Mouse (Mus musculus): ENCODE results near the gene Mpv17l2. TPM values are rescaled to one million over a fixed set of nuclear protein-coding genes. Genes with fewer than 3 reads are reported as not detected.

Gene Mpv17l2
- polyA plus RNA-seq, 1 experiment from 2014 or later = 47.4 TPM

GRCm38 (mm10) chr8:70737705-70738104 lies 23.0 kb downstream of the Mpv17l2 start:
- H3K9ac ChIP-seq (ENCODE audit: low read length) = no peak overlapping the region
- no peaks in the 10 kb centered on the region for H3K36me3 ChIP-seq (ENCODE audit: control insufficient read depth, insufficient read depth, low read length)
- no peak overlapping the region for H3K27ac ChIP-seq (replicated peaks in 1 of 2; ENCODE audit: control insufficient read depth in 1 of 2, insufficient read depth in 1 of 2, low read depth in 2 of 2, low read length in 2 of 2)
- WGBS = 62% methylated on average over 5 of the region's 5 CpGs
- H3K4me3 ChIP-seq (ENCODE audit: control insufficient read depth in 1 of 2, insufficient read depth in 1 of 2, low read depth in 1 of 2, low read length in 2 of 2) = no peak overlapping the region
- peaks cover 23% of the 10 kb centered on the region for H3K27me3 ChIP-seq (ENCODE audit: control insufficient read depth, insufficient read depth, low read length)
- no peak overlapping the region for H3K4me2 ChIP-seq (ENCODE audit: low read length)
- H3K4me1 ChIP-seq (ENCODE audit: control insufficient read depth in 2 of 2, insufficient read depth in 2 of 2, low read length in 2 of 2) = peaks cover 8 to 17% of the 10 kb centered on the region in 2 experiments; a peak in 3 of 4 replicates
- no peaks in the 10 kb centered on the region for H3K9me3 ChIP-seq (ENCODE audit: control insufficient read depth, low read length)
- ATAC-seq (ENCODE audit: insufficient number of reproducible peaks, insufficient read depth, low FRiP score, low read depth) = no peak

- H3K9ac ChIP-seq (ENCODE audit: low read length) = no peak overlapping the region
- H3K4me2 ChIP-seq (ENCODE audit: low read length) = no peak overlapping the region
- H3K4me1 ChIP-seq (ENCODE audit: control insufficient read depth in 2 of 2, insufficient read depth in 2 of 2, low read length in 2 of 2) = 0 out of 4 replicates have a peak, but pooled peaks cover 0 to 4% of the 10 kb centered on the region in 2 experiments
- peaks cover 64% of the 10 kb centered on the region for H3K27me3 ChIP-seq (ENCODE audit: control insufficient read depth, insufficient read depth, low read length)
- H3K36me3 ChIP-seq (ENCODE audit: control insufficient read depth, insufficient read depth, low read length) = no peaks in the 10 kb centered on the region
- WGBS = 85% methylated on average over 4 of the region's 4 CpGs
- ATAC-seq (ENCODE audit: insufficient number of reproducible peaks, insufficient read depth, low FRiP score, low read depth) = no peak
- no peaks in the 10 kb centered on the region for H3K9me3 ChIP-seq (ENCODE audit: control insufficient read depth, low read length)
- H3K27ac ChIP-seq (replicated peaks in 1 of 2; ENCODE audit: control insufficient read depth in 1 of 2, insufficient read depth in 1 of 2, low read depth in 2 of 2, low read length in 2 of 2) = no peak overlapping the region
- no peak overlapping the region for H3K4me3 ChIP-seq (ENCODE audit: control insufficient read depth in 1 of 2, insufficient read depth in 1 of 2, low read depth in 1 of 2, low read length in 2 of 2)
These were observed 29.8 kb downstream of the Mpv17l2 start for GRCm38 (mm10) chr8:70730956-70731355.

GRCm38 (mm10) chr8:70729808-70730475 lies 30.8 kb downstream of the Mpv17l2 start:
- 3% methylated on average over 33 of the region's 34 CpGs for WGBS
- Histone ChIP-seq H3K4me2 (ENCODE audit: low read length) (peak overlapping the region; percentile 56), H3K4me3 (ENCODE audit: control insufficient read depth in 1 of 2, insufficient read depth in 1 of 2, low read depth in 1 of 2, low read length in 2 of 2) (peak overlapping the region; percentile 3 to 28; a peak in 3 of 4 replicates), H3K27ac (replicated peaks in 1 of 2; ENCODE audit: control insufficient read depth in 1 of 2, insufficient read depth in 1 of 2, low read depth in 2 of 2, low read length in 2 of 2) (no peak overlapping the region), H3K4me1 (ENCODE audit: control insufficient read depth in 2 of 2, insufficient read depth in 2 of 2, low read length in 2 of 2) (0 out of 4 replicates have a peak, but pooled peaks cover 0 to 4% of the 10 kb centered on the region in 2 experiments), H3K27me3 (ENCODE audit: control insufficient read depth, insufficient read depth, low read length) (peaks cover 61% of the 10 kb centered on the region), H3K36me3 (ENCODE audit: control insufficient read depth, insufficient read depth, low read length) (no peaks in the 10 kb centered on the region), H3K9ac (ENCODE audit: low read length) (peak overlapping the region; percentile 11; the same call in 1 of the 2 replicates), H3K9me3 (ENCODE audit: control insufficient read depth, low read length) (no peaks in the 10 kb centered on the region)
- no peak for ATAC-seq (ENCODE audit: insufficient number of reproducible peaks, insufficient read depth, low FRiP score, low read depth)

- H3K9ac ChIP-seq (ENCODE audit: low read length) = no peak overlapping the region
- H3K36me3 ChIP-seq (ENCODE audit: control insufficient read depth, insufficient read depth, low read length) = no peaks in the 10 kb centered on the region
- H3K9me3 ChIP-seq (ENCODE audit: control insufficient read depth, low read length) = no peaks in the 10 kb centered on the region
- H3K4me1 ChIP-seq (ENCODE audit: control insufficient read depth in 2 of 2, insufficient read depth in 2 of 2, low read length in 2 of 2) = 0 out of 4 replicates have a peak, but pooled peaks cover 0 to 4% of the 10 kb centered on the region in 2 experiments
- no peak overlapping the region for H3K4me3 ChIP-seq (ENCODE audit: control insufficient read depth in 1 of 2, insufficient read depth in 1 of 2, low read depth in 1 of 2, low read length in 2 of 2)
- no peak for ATAC-seq (ENCODE audit: insufficient number of reproducible peaks, insufficient read depth, low FRiP score, low read depth)
- 43% methylated on average over 11 of the region's 11 CpGs for WGBS
- H3K27ac ChIP-seq (replicated peaks in 1 of 2; ENCODE audit: control insufficient read depth in 1 of 2, insufficient read depth in 1 of 2, low read depth in 2 of 2, low read length in 2 of 2) = no peak overlapping the region
- no peak overlapping the region for H3K4me2 ChIP-seq (ENCODE audit: low read length)
- peaks cover 53% of the 10 kb centered on the region for H3K27me3 ChIP-seq (ENCODE audit: control insufficient read depth, insufficient read depth, low read length)
These were observed 34.0 kb downstream of the Mpv17l2 start for GRCm38 (mm10) chr8:70726721-70727120.

GRCm38 (mm10) chr8:70725792-70726447 lies 34.8 kb downstream of the Mpv17l2 start:
- Histone ChIP-seq H3K9ac (ENCODE audit: low read length) (no peak overlapping the region), H3K36me3 (ENCODE audit: control insufficient read depth, insufficient read depth, low read length) (no peaks in the 10 kb centered on the region), H3K27ac (replicated peaks in 1 of 2; ENCODE audit: control insufficient read depth in 1 of 2, insufficient read depth in 1 of 2, low read depth in 2 of 2, low read length in 2 of 2) (no peak overlapping the region), H3K4me1 (ENCODE audit: control insufficient read depth in 2 of 2, insufficient read depth in 2 of 2, low read length in 2 of 2) (0 out of 4 replicates have a peak, but pooled peaks cover 0 to 4% of the 10 kb centered on the region in 2 experiments), H3K4me3 (ENCODE audit: control insufficient read depth in 1 of 2, insufficient read depth in 1 of 2, low read depth in 1 of 2, low read length in 2 of 2) (no peak overlapping the region), H3K4me2 (ENCODE audit: low read length) (no peak overlapping the region), H3K27me3 (ENCODE audit: control insufficient read depth, insufficient read depth, low read length) (peaks cover 46% of the 10 kb centered on the region), H3K9me3 (ENCODE audit: control insufficient read depth, low read length) (no peaks in the 10 kb centered on the region)
- 20% methylated on average over 14 of the region's 14 CpGs for WGBS
- no peak for ATAC-seq (ENCODE audit: insufficient number of reproducible peaks, insufficient read depth, low FRiP score, low read depth)

- H3K4me2 ChIP-seq (ENCODE audit: low read length) = no peak overlapping the region
- H3K27me3 ChIP-seq (ENCODE audit: control insufficient read depth, insufficient read depth, low read length) = peaks cover 37% of the 10 kb centered on the region
- no peaks in the 10 kb centered on the region for H3K36me3 ChIP-seq (ENCODE audit: control insufficient read depth, insufficient read depth, low read length)
- no peak overlapping the region for H3K9ac ChIP-seq (ENCODE audit: low read length)
- H3K4me3 ChIP-seq (ENCODE audit: control insufficient read depth in 1 of 2, insufficient read depth in 1 of 2, low read depth in 1 of 2, low read length in 2 of 2) = no peak overlapping the region
- no peaks in the 10 kb centered on the region for H3K9me3 ChIP-seq (ENCODE audit: control insufficient read depth, low read length)
- no peak for ATAC-seq (ENCODE audit: insufficient number of reproducible peaks, insufficient read depth, low FRiP score, low read depth)
- no peaks in the 10 kb centered on the region for H3K4me1 ChIP-seq (ENCODE audit: control insufficient read depth in 2 of 2, insufficient read depth in 2 of 2, low read length in 2 of 2)
- 68% methylated on average over 12 of the region's 12 CpGs for WGBS
- no peak overlapping the region for H3K27ac ChIP-seq (replicated peaks in 1 of 2; ENCODE audit: control insufficient read depth in 1 of 2, insufficient read depth in 1 of 2, low read depth in 2 of 2, low read length in 2 of 2)
These were observed 36.5 kb downstream of the Mpv17l2 start for GRCm38 (mm10) chr8:70724216-70724615.

- no peak for ATAC-seq (ENCODE audit: insufficient number of reproducible peaks, insufficient read depth, low FRiP score, low read depth)
- no peak within 1 kb of the TSS for H3K4me2 ChIP-seq (ENCODE audit: low read length)
- H3K36me3 ChIP-seq (ENCODE audit: control insufficient read depth, insufficient read depth, low read length) = no peaks in the 10 kb centered on the region
- H3K4me1 ChIP-seq (ENCODE audit: control insufficient read depth in 2 of 2, insufficient read depth in 2 of 2, low read length in 2 of 2) = no peaks in the 10 kb centered on the region
- peaks cover 32% of the 10 kb centered on the region for H3K27me3 ChIP-seq (ENCODE audit: control insufficient read depth, insufficient read depth, low read length)
- no peak within 1 kb of the TSS for H3K9ac ChIP-seq (ENCODE audit: low read length)
- H3K4me3 ChIP-seq (ENCODE audit: control insufficient read depth in 1 of 2, insufficient read depth in 1 of 2, low read depth in 1 of 2, low read length in 2 of 2) = no peak within 1 kb of the TSS
- WGBS = 51% methylated on average over 7 of the region's 7 CpGs
- no peak within 1 kb of the TSS for H3K27ac ChIP-seq (replicated peaks in 1 of 2; ENCODE audit: control insufficient read depth in 1 of 2, insufficient read depth in 1 of 2, low read depth in 2 of 2, low read length in 2 of 2)
- H3K9me3 ChIP-seq (ENCODE audit: control insufficient read depth, low read length) = no peaks in the 10 kb centered on the region
These were observed 37.1 kb downstream of the Mpv17l2 start, which contains the start of gene Pde4c for GRCm38 (mm10) chr8:70723486-70724210. TSS of gene Pde4c (plus strand) at chr8:70723720.

Data from heart, embryonic 14.5 days (tissue).